Mouse (Mus musculus): ENCODE results near the gene Fkbpl.

The Fkbpl gene

GRCm38 (mm10) chr17:34643379-34643778, 1.2 kb upstream of the Fkbpl start:
- in situ Hi-C loops (cut with MboI; ENCODE audit: low pct_unique_long_range_greater_than_20kb in 1 of 2, low sequenced_read_pairs in 2 of 2, unreplicated experiment in 1 of 2), result loop anchor here in 1 of 2 experiments (10.0 kb wide), 1 partner anchor 301 kb away; no protein-coding TSS in a partner anchor

- in situ Hi-C loops (cut with MboI; ENCODE audit: low pct_unique_long_range_greater_than_20kb in 1 of 2, low sequenced_read_pairs in 2 of 2, unreplicated experiment in 1 of 2), result loop anchor here in 1 of 2 experiments (10.0 kb wide), 1 partner anchor 301 kb away; no protein-coding TSS in a partner anchor
Measured at GRCm38 (mm10) chr17:34643944-34644343, 620 bp upstream of the Fkbpl start.

- in situ Hi-C loops (cut with MboI; ENCODE audit: low pct_unique_long_range_greater_than_20kb in 1 of 2, low sequenced_read_pairs in 2 of 2, unreplicated experiment in 1 of 2), result loop anchor here in 1 of 2 experiments (10.0 kb wide), 1 partner anchor 299 kb away; no protein-coding TSS in a partner anchor
Measured at GRCm38 (mm10) chr17:34645256-34645829, 779 bp downstream of the Fkbpl start.

DNA sequence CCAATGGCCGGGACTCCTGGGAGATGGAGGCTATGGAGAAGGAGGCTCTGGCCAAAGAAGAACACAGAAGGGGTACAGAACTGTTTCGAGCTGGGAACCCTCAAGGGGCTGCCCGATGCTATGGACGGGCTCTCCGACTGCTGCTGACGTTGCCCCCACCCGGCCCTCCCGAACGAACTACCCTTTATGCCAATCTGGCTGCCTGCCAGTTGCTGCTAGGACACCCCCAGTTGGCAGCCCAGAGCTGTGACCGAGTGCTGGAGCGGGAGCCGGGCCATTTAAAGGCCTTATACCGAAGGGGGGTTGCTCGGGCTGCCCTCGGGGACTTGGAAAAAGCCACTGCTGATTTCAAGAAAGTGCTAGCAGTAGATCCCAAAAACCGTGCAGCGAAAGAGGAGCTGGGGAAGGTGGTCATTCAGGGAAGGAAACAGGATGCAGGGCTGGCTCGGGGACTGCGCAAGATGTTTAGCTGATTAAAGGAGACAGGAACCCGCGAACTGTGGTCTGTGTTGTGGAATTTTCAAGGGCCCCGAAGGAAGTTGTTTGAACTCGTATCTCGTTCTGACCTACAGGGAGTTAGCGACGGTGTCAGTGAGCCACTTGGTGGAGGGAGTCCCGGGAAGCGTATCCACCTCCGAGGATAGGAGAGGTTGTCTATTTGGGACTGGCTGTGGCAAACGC, 1.4 kb downstream of the Fkbpl start:
- in situ Hi-C loops (cut with MboI; ENCODE audit: low pct_unique_long_range_greater_than_20kb in 1 of 2, low sequenced_read_pairs in 2 of 2, unreplicated experiment in 1 of 2), result loop anchor here in 1 of 2 experiments (10.0 kb wide), 1 partner anchor 299 kb away; no protein-coding TSS in a partner anchor

GRCm38 (mm10) chr17:34646906-34647787, 2.6 kb downstream of the Fkbpl start, which contains the start of gene Atf6b:
Atf6b (plus strand) TSS chr17:34647146.
- in situ Hi-C loops (cut with MboI; ENCODE audit: low pct_unique_long_range_greater_than_20kb in 1 of 2, low sequenced_read_pairs in 2 of 2, unreplicated experiment in 1 of 2), result loop anchor here in 1 of 2 experiments (10.0 kb wide), 1 partner anchor 298 kb away; no protein-coding TSS in a partner anchor

GRCm38 (mm10) chr17:34648141-34648890, 3.8 kb downstream of the Fkbpl start:
- in situ Hi-C loops (cut with MboI; ENCODE audit: low pct_unique_long_range_greater_than_20kb in 1 of 2, low sequenced_read_pairs in 2 of 2, unreplicated experiment in 1 of 2), result loop anchor here in 1 of 2 experiments (10.0 kb wide), 1 partner anchor 296 kb away; no protein-coding TSS in a partner anchor

- in situ Hi-C loops (cut with MboI; ENCODE audit: low pct_unique_long_range_greater_than_20kb in 1 of 2, low sequenced_read_pairs in 2 of 2, unreplicated experiment in 1 of 2), result loop anchor here in 1 of 2 experiments (10.0 kb wide), 1 partner anchor 296 kb away; no protein-coding TSS in a partner anchor
Measured at GRCm38 (mm10) chr17:34649106-34649864, 4.7 kb downstream of the Fkbpl start.

DNA sequence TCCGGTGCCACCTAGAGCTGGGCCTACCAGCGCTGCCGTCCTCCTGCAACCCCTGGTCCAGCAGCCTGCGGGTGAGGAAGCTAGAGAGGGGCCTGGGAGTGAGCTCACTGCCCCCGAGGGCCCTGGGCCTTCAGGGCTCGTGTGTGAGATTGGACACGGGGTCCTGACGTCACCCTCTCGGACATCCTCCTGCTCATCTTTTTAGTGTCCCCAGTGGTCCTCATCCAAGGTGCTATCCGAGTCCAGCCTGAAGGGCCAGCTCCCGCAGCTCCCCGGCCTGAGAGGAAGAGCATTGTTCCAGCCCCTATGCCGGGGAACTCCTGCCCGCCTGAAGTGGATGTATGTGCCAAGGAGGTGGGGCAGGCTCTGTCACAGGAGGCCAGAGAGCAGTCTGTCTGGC, 6.2 kb downstream of the Fkbpl start:
- in situ Hi-C loops (cut with MboI; ENCODE audit: low pct_unique_long_range_greater_than_20kb in 1 of 2, low sequenced_read_pairs in 2 of 2, unreplicated experiment in 1 of 2), result no loop called here

DNA sequence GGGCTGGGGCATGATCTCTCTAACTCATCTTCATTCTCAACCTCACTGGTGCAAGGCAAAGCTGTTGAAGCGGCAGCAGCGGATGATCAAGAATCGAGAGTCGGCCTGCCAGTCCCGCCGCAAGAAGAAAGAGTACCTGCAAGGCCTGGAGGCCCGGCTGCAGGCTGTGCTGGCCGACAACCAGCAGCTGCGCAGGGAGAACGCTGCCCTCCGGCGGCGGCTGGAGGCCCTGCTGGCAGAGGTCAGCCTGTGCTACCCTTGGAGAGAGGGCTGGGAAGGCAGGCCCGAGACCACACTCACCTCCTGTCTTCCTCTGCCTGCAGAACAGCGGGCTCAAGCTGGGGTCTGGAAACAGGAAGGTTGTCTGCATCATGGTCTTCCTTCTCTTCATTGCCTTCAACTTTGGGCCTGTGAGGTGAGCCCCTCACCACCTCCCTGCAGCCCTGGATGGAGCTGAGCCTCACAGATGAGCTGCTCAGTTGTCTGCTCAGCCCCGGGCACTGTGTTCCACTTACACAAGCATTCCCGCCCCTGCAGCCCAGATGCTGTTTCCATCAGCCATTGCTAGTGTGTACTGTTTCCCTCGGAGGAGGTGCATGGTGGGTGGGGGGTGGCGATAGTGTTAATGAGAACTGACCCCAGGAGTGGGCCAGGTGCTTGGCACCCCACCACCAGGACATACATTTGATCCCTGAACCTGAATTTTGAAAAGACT, 7.1 kb downstream of the Fkbpl start:
- in situ Hi-C loops (cut with MboI; ENCODE audit: low pct_unique_long_range_greater_than_20kb in 1 of 2, low sequenced_read_pairs in 2 of 2, unreplicated experiment in 1 of 2), result no loop called here

GRCm38 (mm10) chr17:34652546-34652945, 8.0 kb downstream of the Fkbpl start:
- in situ Hi-C loops (cut with MboI; ENCODE audit: low pct_unique_long_range_greater_than_20kb in 1 of 2, low sequenced_read_pairs in 2 of 2, unreplicated experiment in 1 of 2), result no loop called here

DNA sequence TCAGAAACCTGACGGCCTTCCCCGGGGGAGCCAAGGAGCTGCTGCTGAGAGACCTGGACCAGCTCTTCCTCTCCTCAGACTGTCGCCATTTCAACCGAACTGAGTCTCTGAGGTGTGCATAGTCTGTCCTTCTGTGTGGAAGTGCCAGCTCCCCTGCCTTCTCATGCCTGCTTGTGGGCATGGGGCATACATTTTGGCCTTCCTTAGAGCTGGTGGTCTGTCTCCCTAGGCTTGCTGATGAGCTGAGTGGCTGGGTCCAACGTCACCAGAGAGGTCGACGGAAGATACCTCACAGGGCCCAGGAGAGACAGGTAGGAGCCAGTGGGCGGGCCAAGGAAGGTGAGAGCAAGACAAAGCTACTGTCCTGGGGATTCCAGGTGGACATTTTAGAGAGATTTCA, 8.4 kb downstream of the Fkbpl start:
- in situ Hi-C loops (cut with MboI; ENCODE audit: low pct_unique_long_range_greater_than_20kb in 1 of 2, low sequenced_read_pairs in 2 of 2, unreplicated experiment in 1 of 2), result no loop called here

DNA sequence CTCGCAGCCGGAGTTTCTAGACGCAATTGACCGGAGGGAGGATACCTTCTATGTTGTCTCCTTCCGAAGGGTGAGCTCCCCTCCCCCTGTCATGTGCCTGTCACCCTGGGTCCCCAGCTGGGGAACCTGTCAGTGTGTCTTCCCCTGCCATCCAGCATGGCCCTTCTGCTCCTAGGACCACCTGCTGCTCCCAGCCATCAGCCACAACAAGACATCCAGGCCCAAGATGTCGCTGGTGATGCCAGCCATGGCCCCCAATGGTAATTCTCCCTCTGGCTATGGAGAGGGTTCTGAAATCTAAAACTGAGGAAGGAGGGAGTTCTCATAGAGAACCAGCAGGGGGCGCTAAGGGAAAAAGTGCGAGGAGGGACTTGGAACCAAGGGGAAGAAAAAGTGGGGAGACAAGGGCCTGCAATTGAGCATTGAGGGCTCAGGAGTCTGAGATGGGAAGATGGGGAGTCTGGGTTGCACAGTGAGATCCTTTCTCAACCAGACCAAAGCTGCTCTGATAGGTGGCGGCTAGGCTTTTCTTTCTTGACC, 9.3 kb downstream of the Fkbpl start:
- in situ Hi-C loops (cut with MboI; ENCODE audit: low pct_unique_long_range_greater_than_20kb in 1 of 2, low sequenced_read_pairs in 2 of 2, unreplicated experiment in 1 of 2), result no loop called here

DNA sequence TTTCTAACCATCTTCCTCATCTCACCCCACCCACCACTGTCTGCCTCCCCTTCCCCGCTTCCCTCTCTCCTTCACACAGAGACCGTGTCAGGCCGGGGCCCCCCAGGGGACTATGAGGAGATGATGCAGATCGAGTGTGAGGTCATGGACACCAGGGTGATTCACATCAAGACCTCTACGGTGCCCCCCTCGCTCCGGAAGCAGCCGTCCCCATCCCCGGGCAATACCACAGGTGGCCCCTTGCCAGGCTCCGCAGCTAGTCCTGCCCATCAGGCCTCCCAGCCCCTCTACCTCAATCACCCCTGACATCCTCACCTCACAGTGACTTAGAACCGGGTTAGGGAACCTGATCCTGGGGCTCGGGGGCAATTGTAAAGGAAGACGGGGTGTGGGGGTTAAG, 9.8 kb downstream of the Fkbpl start:
- in situ Hi-C loops (cut with MboI; ENCODE audit: low pct_unique_long_range_greater_than_20kb in 1 of 2, low sequenced_read_pairs in 2 of 2, unreplicated experiment in 1 of 2), result no loop called here

GRCm38 (mm10) chr17:34655160-34655559, 10.6 kb downstream of the Fkbpl start:
- in situ Hi-C loops (cut with MboI; ENCODE audit: low pct_unique_long_range_greater_than_20kb in 1 of 2, low sequenced_read_pairs in 2 of 2, unreplicated experiment in 1 of 2), result no loop called here

DNA sequence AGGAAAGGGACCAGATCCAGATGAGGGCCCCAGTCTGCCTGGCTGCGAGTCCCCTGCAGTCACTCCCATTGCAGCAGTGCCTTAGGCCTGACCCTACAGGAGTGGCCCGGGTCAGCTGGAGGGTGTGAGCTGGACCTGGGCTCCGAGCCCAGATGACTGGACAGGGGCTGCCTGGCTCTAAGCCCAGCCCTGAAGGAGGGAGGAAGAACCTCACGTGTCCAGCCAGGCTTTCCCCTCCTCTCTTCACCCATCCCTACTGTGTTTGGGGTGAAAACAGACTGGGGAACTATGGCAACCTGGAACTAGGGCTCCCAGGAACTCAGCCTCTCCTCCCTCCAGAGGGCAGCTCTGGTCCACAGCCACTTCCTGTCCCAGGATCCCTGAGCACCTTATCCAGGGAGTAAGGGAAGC, 11.0 kb downstream of the Fkbpl start:
- in situ Hi-C loops (cut with MboI; ENCODE audit: low pct_unique_long_range_greater_than_20kb in 1 of 2, low sequenced_read_pairs in 2 of 2, unreplicated experiment in 1 of 2), result no loop called here

GRCm38 (mm10) chr17:34656666-34657065, 12.1 kb downstream of the Fkbpl start:
- in situ Hi-C loops (cut with MboI; ENCODE audit: low pct_unique_long_range_greater_than_20kb in 1 of 2, low sequenced_read_pairs in 2 of 2, unreplicated experiment in 1 of 2), result no loop called here

DNA sequence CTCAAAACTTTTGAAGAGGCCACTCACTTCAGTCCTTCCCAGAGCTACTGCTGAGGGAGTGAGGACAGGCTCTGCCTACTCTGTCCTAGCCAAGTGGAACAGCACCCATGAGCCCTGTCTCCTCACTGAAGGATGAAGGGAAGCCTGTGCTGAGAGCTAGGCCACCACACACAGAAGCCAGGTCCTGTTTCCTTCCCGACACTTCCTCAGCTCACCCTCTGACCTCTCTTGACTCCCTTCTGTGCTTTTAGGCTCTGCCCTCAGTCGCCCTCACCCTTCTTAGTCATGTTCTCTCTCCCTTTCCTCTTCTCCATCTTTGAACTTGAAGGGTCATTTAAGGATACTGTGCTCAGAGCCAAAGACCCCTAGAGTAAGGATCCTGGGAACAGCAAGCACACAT, 12.7 kb downstream of the Fkbpl start:
- in situ Hi-C loops (cut with MboI; ENCODE audit: low pct_unique_long_range_greater_than_20kb in 1 of 2, low sequenced_read_pairs in 2 of 2, unreplicated experiment in 1 of 2), result no loop called here

Data from mouse embryonic stem cell (cell line).